33 mouse cellular contexts compared by ENCODE assay signal in the genomic region with DNA sequence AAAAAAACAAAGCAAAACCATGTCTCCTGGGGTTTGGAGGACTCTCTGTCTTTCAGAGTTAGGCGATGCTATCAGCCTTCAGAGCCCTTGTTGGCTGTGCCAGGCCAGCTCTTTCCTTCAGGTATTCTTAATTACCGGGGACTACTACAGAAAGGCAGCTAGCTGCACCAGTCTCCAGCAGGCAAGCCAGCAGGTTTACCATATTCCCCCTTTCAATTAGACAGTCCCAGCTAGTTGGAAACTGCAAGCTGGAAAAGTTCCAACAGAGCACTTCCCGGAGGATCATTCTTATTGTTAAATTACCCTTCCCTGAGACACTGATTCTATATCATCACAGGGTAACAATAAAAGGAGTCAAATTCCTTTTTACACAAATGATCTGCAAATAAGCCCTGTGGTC.
DNase-seq lines count a peak whose midpoint lies in the region; ATAC-seq lines count a peak whose summit lies in the region.
"Had no signal": no experiment of that assay in that cellular context is flagged by ENCODE, and none has a peak within 500 bp of the region (broad histone marks: within the 10 kb centered on the region; RNA-seq: fewer than 3 reads in every experiment).

No protein-coding gene starts in this region.

- no peak overlapping the region for H3K9ac ChIP-seq in embryonic facial prominence, embryonic 14.5 days (ENCODE audit: low read depth, low read length)
- no peak overlapping the region for H3K9ac ChIP-seq in midbrain, embryonic 14.5 days (replicated peaks; ENCODE audit: low read length)
- H3K9ac ChIP-seq in midbrain, embryonic 16.5 days (ENCODE audit: low read depth, low read length) = no peak overlapping the region
- H3K9ac ChIP-seq: hindbrain, embryonic 13.5 days; liver, embryonic 14.5 days; midbrain, embryonic 15.5 days; neural tube, embryonic 12.5 days had no signal

- 33% methylated on average over 3 of the region's 3 CpGs for WGBS in embryonic facial prominence, embryonic 14.5 days
- 45% methylated on average over 3 of the region's 3 CpGs for WGBS in embryonic facial prominence, embryonic 10.5 days
- WGBS in midbrain, embryonic 14.5 days = 25% methylated on average over 3 of the region's 3 CpGs
- 36% methylated on average over 3 of the region's 3 CpGs for WGBS in midbrain, embryonic 16.5 days

- H3K4me2 ChIP-seq in embryonic facial prominence, embryonic 14.5 days (ENCODE audit: low read depth, low read length) = no peak overlapping the region
- no peak overlapping the region for H3K4me2 ChIP-seq in midbrain, embryonic 14.5 days (ENCODE audit: low read length)
- no peak overlapping the region for H3K4me2 ChIP-seq in midbrain, embryonic 16.5 days (ENCODE audit: low read length)
- H3K4me2 ChIP-seq: heart, embryonic 11.5 days; hindbrain, embryonic 13.5 days; midbrain, embryonic 15.5 days; neural tube, embryonic 12.5 days had no signal

- H3K4me3 ChIP-seq in embryonic facial prominence, embryonic 14.5 days (ENCODE audit: low read depth, low read length) = no peak overlapping the region
- H3K4me3 ChIP-seq in embryonic facial prominence, embryonic 10.5 days = no peak overlapping the region
- H3K4me3 ChIP-seq in midbrain, embryonic 14.5 days (replicated peaks; ENCODE audit: low read depth, low read length) = no peak overlapping the region
- no peak overlapping the region for H3K4me3 ChIP-seq in midbrain, embryonic 16.5 days (ENCODE audit: low read depth, low read length)
- H3K4me3 ChIP-seq: gastrocnemius, adult 2 months; hindbrain, embryonic 13.5 days; midbrain, embryonic 15.5 days; myocyte; neural tube, embryonic 12.5 days had no signal

- DNase-seq in cerebellum, postnatal 36 days = no peak
- peak; percentile 29 for DNase-seq in embryonic facial prominence, embryonic 14.5 days (ENCODE audit: low spot score)
- no peak for DNase-seq in embryonic facial prominence, embryonic 10.5 days (ENCODE audit: low spot score)
- DNase-seq in midbrain, embryonic 14.5 days = peak; percentile 12
- no peak for DNase-seq in right cerebral cortex, postnatal 14 days
- no peak for DNase-seq in urinary bladder, postnatal 4 days (ENCODE audit: low spot score in 2 of 2)
- DNase-seq: adrenal gland, postnatal 14 days; gastrocnemius, adult 2 months; gastrocnemius, postnatal 36 days; heart, adult 18-20 months; heart, postnatal 36 days; kidney, adult 9 months; kidney, postnatal 10 days; liver; lung, adult 2 months; lung, postnatal 10 days; right cerebral cortex, adult 18-20 months; right cerebral cortex, postnatal 4 days; thymus, adult 18-20 months; thymus, postnatal 25 days had no signal

- H3K27ac ChIP-seq in embryonic facial prominence, embryonic 14.5 days (replicated peaks; ENCODE audit: low read depth, low read length) = no peak overlapping the region
- no peak overlapping the region for H3K27ac ChIP-seq in embryonic facial prominence, embryonic 10.5 days (replicated peaks)
- H3K27ac ChIP-seq in midbrain, embryonic 14.5 days (replicated peaks; ENCODE audit: low read depth, low read length) = no peak overlapping the region
- no peak overlapping the region for H3K27ac ChIP-seq in midbrain, embryonic 16.5 days (ENCODE audit: low read length)
- H3K27ac ChIP-seq: gastrocnemius, adult 2 months; hindbrain, embryonic 13.5 days; liver, embryonic 14.5 days; macrophage; midbrain, embryonic 15.5 days; neural tube, embryonic 12.5 days; stomach, postnatal 0 days had no signal

- no peaks in the 10 kb centered on the region for H3K36me3 ChIP-seq in embryonic facial prominence, embryonic 14.5 days (ENCODE audit: control insufficient read depth, insufficient read depth, low read length)
- H3K36me3 ChIP-seq in embryonic facial prominence, embryonic 10.5 days (replicated peaks) = no peaks in the 10 kb centered on the region
- H3K36me3 ChIP-seq in midbrain, embryonic 14.5 days (ENCODE audit: control insufficient read depth, insufficient read depth, low read length) = no peaks in the 10 kb centered on the region
- H3K36me3 ChIP-seq in midbrain, embryonic 16.5 days (ENCODE audit: control insufficient read depth, insufficient read depth, low read length) = no peaks in the 10 kb centered on the region
- H3K36me3 ChIP-seq: G1E; hindbrain, embryonic 13.5 days; midbrain, embryonic 15.5 days; neural tube, embryonic 12.5 days had no signal

- H3K4me1 ChIP-seq in embryonic facial prominence, embryonic 14.5 days (ENCODE audit: control insufficient read depth, insufficient read depth, low read length) = no peaks in the 10 kb centered on the region
- H3K4me1 ChIP-seq in embryonic facial prominence, embryonic 10.5 days = no peaks in the 10 kb centered on the region
- H3K4me1 ChIP-seq in midbrain, embryonic 14.5 days (ENCODE audit: control insufficient read depth, insufficient read depth, low read length) = no peaks in the 10 kb centered on the region
- no peaks in the 10 kb centered on the region for H3K4me1 ChIP-seq in midbrain, embryonic 16.5 days (ENCODE audit: control insufficient read depth, insufficient read depth, low read length)
- H3K4me1 ChIP-seq: hindbrain, embryonic 13.5 days; midbrain, embryonic 15.5 days; neural tube, embryonic 12.5 days had no signal

- H3K9me3 ChIP-seq in embryonic facial prominence, embryonic 14.5 days (ENCODE audit: control insufficient read depth, low read length) = no peaks in the 10 kb centered on the region
- H3K9me3 ChIP-seq in embryonic facial prominence, embryonic 10.5 days = no peaks in the 10 kb centered on the region
- H3K9me3 ChIP-seq in midbrain, embryonic 14.5 days (ENCODE audit: control insufficient read depth, low read length) = no peaks in the 10 kb centered on the region
- H3K9me3 ChIP-seq in midbrain, embryonic 16.5 days (replicated peaks; ENCODE audit: control insufficient read depth, low read length, poor library complexity, severe bottlenecking) = no peaks in the 10 kb centered on the region
- H3K9me3 ChIP-seq: hindbrain, embryonic 13.5 days; midbrain, embryonic 15.5 days; neural tube, embryonic 12.5 days had no signal

- peak; percentile 47; the same call in 1 of the 2 replicates for ATAC-seq in cerebellum, adult (ENCODE audit: insufficient number of reproducible peaks, low FRiP score, low TSS enrichment)
- peak; percentile 50; the same call in 1 of the 2 replicates for ATAC-seq in embryonic facial prominence, embryonic 14.5 days (ENCODE audit: low read depth)
- ATAC-seq in midbrain, embryonic 14.5 days (ENCODE audit: low FRiP score, low TSS enrichment) = no peak
- ATAC-seq in midbrain, embryonic 16.5 days = no peak
- ATAC-seq: intestine, postnatal 0 days; midbrain, embryonic 15.5 days; Patski had no signal

- H3K27me3 ChIP-seq in embryonic facial prominence, embryonic 14.5 days (replicated peaks; ENCODE audit: control insufficient read depth, insufficient read depth, low read length) = no peaks in the 10 kb centered on the region
- H3K27me3 ChIP-seq in embryonic facial prominence, embryonic 10.5 days (replicated peaks; ENCODE audit: low read depth, poor library complexity, severe bottlenecking) = no peaks in the 10 kb centered on the region
- no peaks in the 10 kb centered on the region for H3K27me3 ChIP-seq in midbrain, embryonic 14.5 days (ENCODE audit: control insufficient read depth, insufficient read depth, low read length)
- H3K27me3 ChIP-seq in midbrain, embryonic 16.5 days (ENCODE audit: control insufficient read depth, insufficient read depth, low read depth, low read length) = no peaks in the 10 kb centered on the region
- H3K27me3 ChIP-seq: hindbrain, embryonic 13.5 days; midbrain, embryonic 15.5 days; neural tube, embryonic 12.5 days had no signal

Comparison
In these comparisons a context has a peak if more than half of its experiments do, and no peak if none do; other contexts are left out.
1. DNase-seq: peak in embryonic facial prominence, embryonic 14.5 days (single experiment) and midbrain, embryonic 14.5 days (single experiment); none in cerebellum, postnatal 36 days (0 of 2), embryonic facial prominence, embryonic 10.5 days (single experiment), right cerebral cortex, postnatal 14 days (single experiment) and urinary bladder, postnatal 4 days (0 of 2).
2. ATAC-seq: peak in cerebellum, adult (single experiment) and embryonic facial prominence, embryonic 14.5 days (single experiment); none in midbrain, embryonic 14.5 days (single experiment) and midbrain, embryonic 16.5 days (single experiment).